Mouse (Mus musculus) liver, embryonic 13.5 days (tissue): ENCODE results near the gene Cyp3a41a. TPM values are rescaled to one million over a fixed set of nuclear protein-coding genes. Genes with fewer than 3 reads are reported as not detected.
"Not testable (repeated sequence)": the region's sequence is repeated elsewhere in the genome, so short reads cannot be mapped to it uniquely, and the experiment has no call there.

Source experiments
- ATAC-seq: fragments of 200-750 bp; cut with Nextera tagmentation; 2 replicates; pipeline ENCODE4 v1.8.0; 2017; ENCODE audit warnings: low read depth, mild to moderate bottlenecking, moderate number of reproducible peaks, moderate library complexity
- DNase-seq: peaks from one replicate; pipeline ENCODE4 v3.0.0; 2022
- H3K27ac ChIP-seq: fragments of 300-500 bp; sonication (generic); 2 replicates; pipeline ENCODE4 v1.5.1; 2015; ENCODE audit warnings: moderate library complexity, mild to moderate bottlenecking, inconsistent platforms
- H3K27me3 ChIP-seq: fragments of 300-500 bp; sonication (generic); 2 replicates; pipeline ENCODE4 v1.6.1; 2015; ENCODE audit warnings: mild to moderate bottlenecking, inconsistent platforms
- H3K36me3 ChIP-seq: fragments of 300-500 bp; sonication (generic); 2 replicates; pipeline ENCODE4 v1.6.1; 2015; ENCODE audit warnings: mild to moderate bottlenecking, inconsistent platforms
- H3K4me1 ChIP-seq: fragments of 300-500 bp; sonication (generic); replicated peaks from 2 replicates; pipeline ENCODE4 v1.6.1; 2015; ENCODE audit warnings: inconsistent platforms
- H3K4me2 ChIP-seq: fragments of 300-500 bp; sonication (generic); 2 replicates; pipeline ENCODE4 v1.6.1; 2015; ENCODE audit warnings: inconsistent platforms, mild to moderate bottlenecking, moderate library complexity
- H3K4me3 ChIP-seq: fragments of 300-500 bp; sonication (generic); replicated peaks from 2 replicates; pipeline ENCODE4 v1.5.1; 2015; ENCODE audit warnings: mild to moderate bottlenecking, inconsistent platforms
- H3K9ac ChIP-seq: fragments of 300-500 bp; sonication (generic); 2 replicates; pipeline ENCODE4 v1.6.1; 2015; ENCODE audit warnings: mild to moderate bottlenecking, inconsistent platforms
- H3K9me3 ChIP-seq: fragments of 300-500 bp; sonication (generic); replicated peaks from 2 replicates; pipeline ENCODE4 v1.6.1; 2016; ENCODE audit warnings: inconsistent platforms
- WGBS: fragments of 180-500 bp; shearing (Covaris S2); methylation state at CpG from one replicate; pipeline ENCODE4 v1.1.7; 2015; ENCODE audit not compliant: insufficient replicate concordance; 5-methylcytosine and 5-hydroxymethylcytosine counted together
- polyA plus RNA-seq: library from polyadenylated mRNA; unstranded; fragments of >200 nt; fragmentation: Nextera tagmentation; extraction: Ambion mirVana; gene quantifications from 2 replicates; pipeline ENCODE4 v1.2.1, GENCODE M21; 2015

Gene Cyp3a41a
- polyA plus RNA-seq, result not detected in 2 replicates

DNA sequence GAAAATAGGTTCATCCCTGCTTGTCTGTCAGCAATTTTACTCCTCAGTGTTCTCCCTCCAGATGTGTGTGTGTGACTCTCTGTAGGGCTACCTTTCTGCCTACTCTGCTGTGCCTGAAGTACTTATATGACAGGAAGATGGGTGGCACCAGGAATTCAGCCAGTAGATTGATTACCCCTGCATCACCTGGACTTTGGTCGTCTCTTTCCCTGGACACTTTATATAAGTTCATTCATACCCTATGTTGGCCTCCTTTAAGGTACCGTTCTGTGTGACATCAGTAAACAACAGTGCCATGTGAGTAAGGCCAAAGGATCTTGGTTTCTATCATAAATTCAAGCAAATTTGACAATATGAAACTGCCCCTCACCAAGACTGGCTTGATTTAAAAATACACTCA, at the start of gene Cyp3a41a:
Gene Cyp3a41a (minus strand): TSS at position 101 of the 400 bp plus-strand sequence.
- not testable (repeated sequence) for H3K9ac ChIP-seq, DNase-seq, H3K27ac ChIP-seq, H3K4me3 ChIP-seq, H3K27me3 ChIP-seq, H3K4me1 ChIP-seq, H3K36me3 ChIP-seq, H3K4me2 ChIP-seq, H3K9me3 ChIP-seq, ATAC-seq
- WGBS, result 33% methylated on average over 1 of the region's 2 CpGs

DNA sequence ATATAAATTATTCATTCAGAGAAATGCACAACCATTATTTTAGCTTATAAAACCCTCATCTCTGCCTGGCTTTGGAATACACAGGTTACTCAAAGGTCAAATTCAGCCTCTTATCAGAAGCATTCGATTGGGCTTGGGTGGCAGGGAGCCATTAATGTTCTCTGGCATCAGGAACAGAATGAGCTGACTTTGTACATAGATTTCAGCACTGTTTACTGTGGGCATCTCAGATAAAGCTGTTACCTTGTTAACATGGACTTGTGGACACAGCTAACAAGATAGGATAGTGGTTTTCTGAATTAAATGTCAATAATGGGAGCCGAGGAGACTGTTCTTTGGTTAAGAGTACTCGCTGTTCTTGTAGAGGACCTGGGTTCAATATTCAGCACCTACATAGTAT, 17.6 kb upstream of the Cyp3a41a start:
- H3K36me3 ChIP-seq, H3K27me3 ChIP-seq, H3K9ac ChIP-seq, H3K4me3 ChIP-seq, H3K27ac ChIP-seq, ATAC-seq, DNase-seq, H3K4me2 ChIP-seq, H3K4me1 ChIP-seq, H3K9me3 ChIP-seq: not testable (repeated sequence)
- 44% methylated on average over 3 of the region's 3 CpGs for WGBS

DNA sequence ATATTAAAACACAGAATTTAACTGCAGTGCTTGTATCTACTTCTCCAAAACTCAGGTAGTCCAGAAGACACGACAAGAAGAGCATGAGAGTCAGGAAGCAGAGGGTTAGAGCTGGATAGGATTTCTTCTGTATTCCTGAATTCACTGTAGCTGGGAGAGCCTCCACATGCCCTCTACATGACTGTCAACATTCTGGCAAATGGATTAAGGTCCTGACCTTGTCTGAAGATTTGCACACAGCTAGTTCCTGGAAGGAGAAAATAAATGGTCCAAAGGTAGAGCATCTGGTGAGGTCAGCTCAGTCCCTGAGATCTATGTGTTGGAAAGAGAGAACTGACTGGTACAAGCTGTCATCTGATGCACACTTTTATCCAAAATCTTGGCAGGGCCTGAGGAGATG, 5.6 kb downstream of the Cyp3a41a start:
- H3K4me1 ChIP-seq, H3K9ac ChIP-seq, H3K4me2 ChIP-seq, H3K9me3 ChIP-seq, H3K4me3 ChIP-seq, H3K27me3 ChIP-seq, H3K36me3 ChIP-seq, H3K27ac ChIP-seq, ATAC-seq, DNase-seq: not testable (repeated sequence)
- WGBS, result 15% methylated on average over 1 of the region's 1 CpGs

DNA sequence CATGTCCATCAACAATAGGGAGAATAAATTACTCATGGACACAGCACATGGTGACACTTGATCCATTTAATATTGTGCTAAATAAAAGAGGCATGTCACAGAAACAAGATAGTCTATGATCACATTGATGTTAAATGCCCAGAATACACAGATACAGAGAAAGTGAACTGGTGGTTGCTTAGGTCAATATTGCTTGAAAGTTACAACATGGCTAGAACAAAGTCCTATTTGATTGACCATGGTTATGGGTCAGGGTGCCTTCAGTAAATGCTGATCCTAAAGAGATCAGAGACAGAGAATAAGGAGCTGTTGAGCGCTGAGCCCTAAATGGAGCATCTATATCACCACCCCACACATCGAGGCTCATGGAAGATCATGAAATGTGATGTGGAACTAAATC, 12.6 kb downstream of the Cyp3a41a start:
- H3K27me3 ChIP-seq, H3K36me3 ChIP-seq, H3K27ac ChIP-seq, H3K4me3 ChIP-seq, DNase-seq, H3K4me1 ChIP-seq, H3K4me2 ChIP-seq, ATAC-seq, H3K9me3 ChIP-seq, H3K9ac ChIP-seq: not testable (repeated sequence)
- 55% methylated on average over 2 of the region's 2 CpGs for WGBS

DNA sequence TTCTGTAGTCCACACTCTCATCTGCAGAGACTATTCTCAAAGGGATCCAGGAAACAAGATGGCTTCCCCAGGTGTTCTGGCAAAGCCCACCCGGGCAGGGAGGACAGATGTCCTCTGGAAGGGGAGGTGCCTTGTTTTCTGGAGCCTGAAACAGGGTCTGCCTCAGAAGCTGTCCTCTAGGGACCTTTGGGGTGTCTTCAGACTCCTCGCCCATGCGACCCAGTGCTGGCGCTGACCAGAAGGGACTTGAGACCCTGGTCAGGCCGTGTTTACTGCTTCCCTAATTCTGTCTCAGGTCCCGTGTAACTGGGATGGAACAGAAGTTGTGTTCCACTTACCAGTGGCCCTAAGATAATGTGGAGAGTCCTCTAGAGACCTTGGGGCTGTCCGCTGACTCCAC, 57.9 kb downstream of the Cyp3a41a start:
- H3K4me3 ChIP-seq, result no peak overlapping the region
- DNase-seq (no peak), ATAC-seq (no peak)
- no peaks in the 10 kb centered on the region for H3K4me1 ChIP-seq
- no peaks in the 10 kb centered on the region for H3K36me3 ChIP-seq
- WGBS, result 64% methylated on average over 7 of the region's 7 CpGs
- no peak overlapping the region for H3K9ac ChIP-seq
- no peak overlapping the region for H3K4me2 ChIP-seq
- H3K9me3 ChIP-seq, result peaks cover 36% of the 10 kb centered on the region
- H3K27me3 ChIP-seq, result no peaks in the 10 kb centered on the region
- H3K27ac ChIP-seq, result no peak overlapping the region

DNA sequence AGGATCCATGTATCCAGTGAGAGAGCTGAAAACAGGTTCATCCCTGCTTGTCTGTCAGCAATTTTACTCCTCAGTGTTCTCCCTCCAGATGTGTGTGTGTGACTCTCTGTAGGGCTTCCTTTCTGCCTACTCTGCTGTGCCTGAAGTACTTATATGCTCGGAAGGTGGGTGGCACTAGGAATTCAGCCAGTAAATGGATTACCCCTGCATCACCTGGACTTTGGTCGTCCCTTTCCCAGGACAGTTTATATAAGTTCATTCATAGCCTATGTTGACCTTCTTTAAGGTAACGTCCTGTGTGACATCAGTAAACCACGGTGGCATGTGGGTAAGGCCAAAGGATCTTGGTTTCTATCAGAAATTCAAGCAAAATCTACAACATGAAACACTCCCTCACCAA, 72.2 kb downstream of the Cyp3a41a start:
- H3K27me3 ChIP-seq, result no peaks in the 10 kb centered on the region
- ATAC-seq (no peak), DNase-seq (no peak)
- no peak overlapping the region for H3K4me2 ChIP-seq
- no peak overlapping the region for H3K9ac ChIP-seq
- 48% methylated on average over 4 of the region's 4 CpGs for WGBS
- no peak overlapping the region for H3K27ac ChIP-seq
- H3K9me3 ChIP-seq, result peaks cover 21% of the 10 kb centered on the region
- no peaks in the 10 kb centered on the region for H3K4me1 ChIP-seq
- no peaks in the 10 kb centered on the region for H3K36me3 ChIP-seq
- no peak overlapping the region for H3K4me3 ChIP-seq

Other genes with a start within 250 kb of the Cyp3a41a start
- gene Cyp3a41b, start 135.4 kb downstream of the Cyp3a41a start, polyA plus RNA-seq, result not detected in 2 replicates
- gene Cyp3a44, start 85.7 kb upstream of the Cyp3a41a start, polyA plus RNA-seq, result not detected in 2 replicates
- 0.85 and 0.98 TPM in 2 replicates for gene Cyp3a11, start 159.8 kb upstream of the Cyp3a41a start, polyA plus RNA-seq